Mouse (Mus musculus) CH12.LX (cell line): ENCODE data around the gene Tox2.

Experiments used
- CTCF ChIP-seq, 2 experiments: IDR thresholded peaks in 1 of 2; conservative IDR thresholded peaks in 1 of 2; 2 replicates each; pipeline ENCODE4 v1.5.1; 2011 to 2012; ENCODE audit warnings: low read depth in 2 of 2, low read length in 2 of 2, improper control_type of control experiment in 1 of 2, inconsistent platforms in 1 of 2, mild to moderate bottlenecking in 1 of 2, moderate library complexity in 1 of 2
- EP300 ChIP-seq: IDR thresholded peaks from 2 replicates; pipeline ENCODE4 v1.6.1; 2011; ENCODE audit warnings: low read length, improper control_type of control experiment
- ETS1 ChIP-seq: conservative IDR thresholded peaks from 2 replicates; pipeline ENCODE4 v1.6.1; 2012; ENCODE audit warnings: low read depth, mild to moderate bottlenecking, inconsistent platforms, low read length, improper control_type of control experiment, moderate library complexity
- HCFC1 ChIP-seq: IDR thresholded peaks from 2 replicates; pipeline ENCODE4 v1.6.1; 2012; ENCODE audit warnings: low read depth, mild to moderate bottlenecking, inconsistent platforms, low read length, improper control_type of control experiment
- MAZ ChIP-seq: IDR thresholded peaks from 2 replicates; pipeline ENCODE4 v1.6.1; 2012; ENCODE audit warnings: low read depth, mild to moderate bottlenecking, inconsistent platforms, low read length, improper control_type of control experiment, moderate library complexity
- PAX5 ChIP-seq: IDR thresholded peaks from 2 replicates; pipeline ENCODE4 v1.6.1; 2012; ENCODE audit warnings: low read length, inconsistent platforms, mixed read lengths
- POLR2A ChIP-seq: IDR thresholded peaks from 2 replicates; pipeline ENCODE4 v1.6.1; 2011; ENCODE audit warnings: low read depth, mild to moderate bottlenecking, improper control_type of control experiment, low read length
- RAD21 ChIP-seq: IDR thresholded peaks from 2 replicates; pipeline ENCODE4 v1.6.1; 2011; ENCODE audit warnings: low read depth, mild to moderate bottlenecking, low read length, improper control_type of control experiment, moderate library complexity

- TF ChIP-seq POLR2A (no peak), EP300 (no peak), PAX5 (no peak), CTCF (conservative IDR thresholded peaks at IDR 0.05 in 1 of 2, IDR thresholded peaks at IDR 0.05 in 1 of 2; ENCODE audit: low read depth in 2 of 2, low read length in 2 of 2) (no peak), ETS1 (no peak), HCFC1 (no peak), RAD21 (no peak), MAZ (no peak)
Measured at GRCm38 (mm10) chr2:163285335-163285734, 82.4 kb downstream of the Tox2 start.
